Mouse (Mus musculus) cerebellum, adult 2 months (tissue): ENCODE measurements around the gene Sspo.

ENCODE experiments used
- CTCF ChIP-seq: fragments of 200-500 bp; IDR thresholded peaks from 2 replicates; pipeline ENCODE4 v1.5.1; 2011; ENCODE audit warnings: low read depth, mild to moderate bottlenecking, control low read depth, low read length, moderate library complexity, borderline replicate concordance; ENCODE audit not compliant: insufficient read depth
- POLR2A ChIP-seq: fragments of 200-500 bp; IDR thresholded peaks from 2 replicates; pipeline ENCODE4 v1.6.1; 2011; ENCODE audit warnings: low read length, control low read depth, borderline replicate concordance; ENCODE audit not compliant: insufficient read depth

- no peak for TF ChIP-seq POLR2A
- no peak for TF ChIP-seq CTCF
Measured at GRCm38 (mm10) chr6:48435111-48435510, 12.9 kb upstream of the Sspo start.
